Mouse (Mus musculus) kidney, embryonic 16.5 days (tissue): ENCODE measurements at regions not wholly inside any gene's neighbourhood (a gene's known extent, or its start where the extent isn't known, plus 50 kb on each side); places are given as distances from the start of the nearest gene placed in this dataset.
"Not testable (repeated sequence)": the region's sequence is repeated elsewhere in the genome, so short reads cannot be mapped to it uniquely, and the experiment has no call there.

Source experiments
- ATAC-seq: fragments of 200-750 bp; cut with Nextera tagmentation; 2 replicates; pipeline ENCODE4 v1.8.0; 2017; ENCODE audit warnings: moderate TSS enrichment; ENCODE audit not compliant: low FRiP score, low TSS enrichment
- H3K27ac ChIP-seq: fragments of 300-500 bp; sonication (generic); 2 replicates; pipeline ENCODE4 v1.5.1; 2014; ENCODE audit warnings: low read length
- H3K27me3 ChIP-seq: fragments of 300-500 bp; sonication (generic); 2 replicates; pipeline ENCODE4 v1.6.1; 2014; ENCODE audit warnings: low read length, control low read depth, mixed read lengths; ENCODE audit not compliant: insufficient read depth
- H3K36me3 ChIP-seq: fragments of 300-500 bp; sonication (generic); 2 replicates; pipeline ENCODE4 v1.6.1; 2014; ENCODE audit warnings: low read length, control low read depth, mixed read lengths; ENCODE audit not compliant: insufficient read depth
- H3K4me1 ChIP-seq: fragments of 300-500 bp; sonication (generic); 2 replicates; pipeline ENCODE4 v1.6.1; 2014; ENCODE audit warnings: low read length, control low read depth, mixed read lengths; ENCODE audit not compliant: insufficient read depth
- H3K4me2 ChIP-seq: fragments of 300-500 bp; sonication (generic); replicated peaks from 2 replicates; pipeline ENCODE4 v1.6.1; 2014; ENCODE audit warnings: low read depth, low read length
- H3K4me3 ChIP-seq: fragments of 300-500 bp; sonication (generic); 2 replicates; pipeline ENCODE4 v1.5.1; 2014; ENCODE audit warnings: mild to moderate bottlenecking, low read length
- H3K9ac ChIP-seq: fragments of 300-500 bp; sonication (generic); replicated peaks from 2 replicates; pipeline ENCODE4 v1.6.1; 2014; ENCODE audit warnings: low read length
- H3K9me3 ChIP-seq: fragments of 300-500 bp; sonication (generic); 2 replicates; pipeline ENCODE4 v1.6.1; 2016; ENCODE audit warnings: low read length, control low read depth
- WGBS: fragments of 180-500 bp; shearing (Covaris S2); extraction: QIAGEN DNeasy Blood & Tissue Kit; methylation state at CpG from one replicate; pipeline ENCODE4 v1.1.7; 2014; 5-methylcytosine and 5-hydroxymethylcytosine counted together

DNA sequence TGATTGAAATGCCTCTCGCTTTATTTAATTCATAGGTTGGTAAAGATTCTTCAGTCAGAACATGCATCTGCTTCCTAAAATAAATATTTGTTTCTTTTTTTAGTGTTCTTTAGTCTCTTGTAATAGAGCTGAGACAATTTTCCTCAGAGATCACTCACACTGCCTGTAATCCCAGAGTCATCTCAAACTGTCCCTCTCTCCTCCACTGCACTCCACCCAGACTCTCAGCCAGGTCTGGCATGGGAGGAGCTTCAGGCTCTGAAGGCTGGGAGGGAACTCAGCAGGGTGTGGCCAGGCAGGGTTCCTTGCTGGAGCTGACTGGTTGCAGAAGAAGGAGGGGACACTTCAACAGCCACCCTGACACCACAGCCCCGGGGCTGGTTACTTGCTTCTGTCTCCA lies 841.2 kb upstream of the Olfr1507 start:
- H3K4me2 ChIP-seq, ATAC-seq, H3K9ac ChIP-seq, H3K27me3 ChIP-seq, H3K36me3 ChIP-seq, H3K4me3 ChIP-seq, H3K4me1 ChIP-seq, H3K9me3 ChIP-seq, H3K27ac ChIP-seq: not testable (repeated sequence)
- 0% methylated on average over 1 of the region's 2 CpGs for WGBS

DNA sequence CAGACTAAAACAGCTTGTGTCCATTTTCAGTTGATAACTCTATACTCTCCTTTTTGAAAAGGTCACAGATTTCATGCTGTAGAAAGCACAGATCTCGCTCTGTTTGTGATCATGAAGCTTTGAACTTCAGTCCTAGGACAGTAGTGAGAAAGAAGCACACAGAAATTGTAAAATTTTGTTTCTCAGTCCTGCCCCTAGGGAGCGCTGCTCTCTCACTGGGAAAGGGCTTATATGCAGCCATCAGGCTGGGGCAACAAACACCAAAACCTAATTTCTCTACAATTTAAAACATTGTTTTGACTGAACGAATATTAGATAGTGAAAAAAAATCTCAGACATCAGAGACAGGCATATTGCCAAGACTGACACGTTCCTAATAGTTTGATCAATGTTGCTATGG lies 838.9 kb upstream of the Olfr1507 start:
- not testable (repeated sequence) for H3K36me3 ChIP-seq, H3K4me2 ChIP-seq, H3K4me3 ChIP-seq, H3K27me3 ChIP-seq, H3K4me1 ChIP-seq, H3K9ac ChIP-seq, H3K9me3 ChIP-seq, H3K27ac ChIP-seq, ATAC-seq
- no CpG with 5 or more reads among the region's 4 CpGs for WGBS

DNA sequence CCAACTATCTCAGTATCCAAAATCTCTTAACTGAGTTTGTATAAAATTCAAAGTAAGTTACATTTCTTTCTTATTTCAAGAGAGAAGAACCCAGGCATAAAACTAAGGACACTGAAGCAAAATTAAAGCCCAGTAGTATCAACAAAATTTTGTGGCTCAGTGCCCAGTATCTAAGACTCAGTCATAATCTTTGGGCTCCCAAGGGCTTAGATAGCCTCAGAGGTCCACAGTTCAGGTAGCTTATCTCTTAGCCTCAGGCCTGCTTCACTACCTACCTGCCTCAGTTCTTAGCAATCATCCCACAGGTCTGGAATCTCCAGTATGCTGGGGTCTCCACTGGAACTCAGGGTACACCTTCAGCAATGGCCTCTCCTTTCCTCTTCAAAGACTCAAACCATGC lies 835.6 kb upstream of the Olfr1507 start:
- H3K27ac ChIP-seq, H3K36me3 ChIP-seq, H3K4me1 ChIP-seq, H3K27me3 ChIP-seq, ATAC-seq, H3K4me3 ChIP-seq, H3K9ac ChIP-seq, H3K9me3 ChIP-seq, H3K4me2 ChIP-seq: not testable (repeated sequence)

DNA sequence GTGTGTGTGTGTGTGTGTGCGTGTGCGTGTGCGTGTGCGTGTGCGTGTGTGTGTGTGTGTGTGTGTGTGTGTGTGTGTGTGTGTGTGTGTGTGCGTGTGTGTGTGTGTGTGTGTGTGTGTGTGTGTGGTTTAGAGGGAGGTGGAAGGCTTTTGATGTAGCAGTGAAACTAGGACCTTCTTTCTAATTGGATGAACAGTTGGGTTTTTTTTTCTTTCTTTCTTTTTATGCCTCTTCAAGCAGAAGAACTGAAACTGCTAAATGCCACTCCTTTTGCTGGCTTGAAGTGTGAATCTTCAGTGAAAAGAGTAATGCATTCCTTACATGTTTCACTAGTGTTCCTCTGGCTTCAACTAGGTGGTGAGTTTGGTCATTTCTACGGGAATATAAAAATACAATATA lies 828.8 kb upstream of the Olfr1507 start:
- H3K27me3 ChIP-seq, H3K9ac ChIP-seq, H3K4me2 ChIP-seq, H3K4me1 ChIP-seq, ATAC-seq, H3K4me3 ChIP-seq, H3K9me3 ChIP-seq, H3K36me3 ChIP-seq, H3K27ac ChIP-seq: not testable (repeated sequence)
- WGBS = no CpG with 5 or more reads among the region's 7 CpGs

DNA sequence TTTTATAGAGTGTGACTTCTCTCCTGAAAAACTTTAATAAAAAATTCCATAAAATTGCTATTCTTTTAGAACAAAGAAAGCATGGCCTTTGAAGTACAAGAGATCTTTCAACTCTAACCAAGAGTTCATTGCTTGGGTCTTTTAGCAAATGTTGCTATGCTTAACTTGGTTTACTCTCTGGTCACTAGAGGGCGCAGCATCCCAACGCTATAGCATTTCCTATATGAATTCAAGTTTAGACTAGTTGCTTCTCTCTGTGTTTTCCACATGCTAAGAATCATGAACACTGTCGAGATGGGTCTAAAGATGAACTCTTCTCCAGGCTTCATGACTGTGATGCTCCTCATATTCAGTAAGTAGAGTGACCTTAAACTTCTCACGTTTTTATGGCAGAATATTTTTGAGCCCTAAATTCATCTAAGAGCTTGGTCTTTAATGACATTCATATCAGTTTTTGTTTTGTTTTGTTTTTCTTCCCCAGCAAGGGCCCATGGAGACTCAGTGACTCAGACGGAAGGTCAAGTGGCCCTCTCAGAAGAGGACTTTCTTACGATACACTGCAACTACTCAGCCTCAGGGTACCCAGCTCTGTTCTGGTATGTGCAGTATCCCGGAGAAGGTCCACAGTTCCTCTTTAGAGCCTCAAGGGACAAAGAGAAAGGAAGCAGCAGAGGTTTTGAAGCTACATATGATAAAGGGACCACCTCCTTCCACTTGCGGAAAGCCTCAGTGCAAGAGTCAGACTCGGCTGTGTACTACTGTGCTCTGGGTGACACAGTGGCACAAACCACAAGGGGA lies 823.2 kb upstream of the Olfr1507 start:
- H3K4me2 ChIP-seq, ATAC-seq, H3K9ac ChIP-seq, H3K4me1 ChIP-seq, H3K27me3 ChIP-seq, H3K9me3 ChIP-seq, H3K4me3 ChIP-seq, H3K27ac ChIP-seq, H3K36me3 ChIP-seq: not testable (repeated sequence)
- no CpG with 5 or more reads among the region's 9 CpGs for WGBS

DNA sequence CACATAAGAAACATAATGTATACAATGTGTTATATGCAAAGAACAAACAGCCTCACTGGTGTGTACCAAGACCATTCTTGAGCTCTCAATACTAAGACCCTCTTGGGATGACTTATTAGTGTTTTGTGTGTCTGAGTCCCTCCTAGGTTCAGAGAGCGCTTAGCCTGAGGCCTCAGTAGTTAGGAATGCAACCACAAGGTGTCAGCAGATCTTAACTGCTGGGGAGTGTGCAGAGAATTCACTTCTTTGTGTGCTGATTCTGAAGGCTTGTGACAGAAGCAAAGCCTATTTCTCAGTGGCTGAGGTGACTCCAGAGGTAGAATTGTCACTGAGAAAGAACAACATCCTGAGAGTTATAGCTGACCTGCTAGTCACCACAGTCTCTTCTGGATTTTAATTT lies 816.9 kb upstream of the Olfr1507 start:
- H3K4me2 ChIP-seq, H3K9ac ChIP-seq, H3K36me3 ChIP-seq, H3K4me1 ChIP-seq, H3K27ac ChIP-seq, H3K9me3 ChIP-seq, H3K27me3 ChIP-seq, H3K4me3 ChIP-seq, ATAC-seq: not testable (repeated sequence)
- WGBS = 15% methylated on average over 1 of the region's 1 CpGs

DNA sequence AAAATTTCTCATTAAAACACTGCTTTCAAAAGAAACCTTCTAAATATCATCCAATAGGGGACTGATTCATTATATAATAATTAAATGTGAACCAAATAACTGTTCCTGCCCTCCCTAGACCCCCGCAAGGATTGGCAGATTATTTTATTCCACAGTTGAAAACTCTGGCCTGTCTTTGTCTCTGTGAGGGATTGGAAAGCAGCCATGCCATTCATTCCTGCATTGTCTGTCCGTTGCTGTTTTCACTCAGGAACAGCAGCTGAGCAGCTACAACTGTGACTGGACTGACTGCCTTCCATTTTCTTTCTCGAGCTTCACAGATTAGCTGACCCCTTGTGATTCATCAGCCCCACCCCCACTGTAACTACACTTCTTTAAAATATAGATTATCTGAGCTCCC lies 807.6 kb upstream of the Olfr1507 start:
- H3K4me1 ChIP-seq, ATAC-seq, H3K27ac ChIP-seq, H3K9me3 ChIP-seq, H3K36me3 ChIP-seq, H3K4me3 ChIP-seq, H3K27me3 ChIP-seq, H3K9ac ChIP-seq, H3K4me2 ChIP-seq: not testable (repeated sequence)
- WGBS = no CpG with 5 or more reads among the region's 3 CpGs

DNA sequence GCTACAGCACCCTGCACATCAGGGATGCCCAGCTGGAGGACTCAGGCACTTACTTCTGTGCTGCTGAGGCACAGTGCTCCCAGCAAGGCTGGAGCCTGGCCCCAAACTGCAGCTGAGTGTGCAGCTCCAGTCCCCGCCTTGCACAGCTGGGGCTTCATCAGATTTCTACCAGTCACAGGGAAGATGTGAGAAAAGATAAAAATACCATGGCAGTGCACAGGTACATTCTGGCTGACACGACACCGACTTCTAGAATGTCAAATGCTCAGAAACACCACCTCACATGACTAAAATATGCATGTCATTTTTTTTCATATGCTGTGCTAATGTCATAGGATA lies 806.9 kb upstream of the Olfr1507 start:
- no CpG with 5 or more reads among the region's 3 CpGs for WGBS
- H3K9me3 ChIP-seq, H3K9ac ChIP-seq, H3K4me1 ChIP-seq, ATAC-seq, H3K27me3 ChIP-seq, H3K36me3 ChIP-seq, H3K4me3 ChIP-seq, H3K27ac ChIP-seq, H3K4me2 ChIP-seq: not testable (repeated sequence)

DNA sequence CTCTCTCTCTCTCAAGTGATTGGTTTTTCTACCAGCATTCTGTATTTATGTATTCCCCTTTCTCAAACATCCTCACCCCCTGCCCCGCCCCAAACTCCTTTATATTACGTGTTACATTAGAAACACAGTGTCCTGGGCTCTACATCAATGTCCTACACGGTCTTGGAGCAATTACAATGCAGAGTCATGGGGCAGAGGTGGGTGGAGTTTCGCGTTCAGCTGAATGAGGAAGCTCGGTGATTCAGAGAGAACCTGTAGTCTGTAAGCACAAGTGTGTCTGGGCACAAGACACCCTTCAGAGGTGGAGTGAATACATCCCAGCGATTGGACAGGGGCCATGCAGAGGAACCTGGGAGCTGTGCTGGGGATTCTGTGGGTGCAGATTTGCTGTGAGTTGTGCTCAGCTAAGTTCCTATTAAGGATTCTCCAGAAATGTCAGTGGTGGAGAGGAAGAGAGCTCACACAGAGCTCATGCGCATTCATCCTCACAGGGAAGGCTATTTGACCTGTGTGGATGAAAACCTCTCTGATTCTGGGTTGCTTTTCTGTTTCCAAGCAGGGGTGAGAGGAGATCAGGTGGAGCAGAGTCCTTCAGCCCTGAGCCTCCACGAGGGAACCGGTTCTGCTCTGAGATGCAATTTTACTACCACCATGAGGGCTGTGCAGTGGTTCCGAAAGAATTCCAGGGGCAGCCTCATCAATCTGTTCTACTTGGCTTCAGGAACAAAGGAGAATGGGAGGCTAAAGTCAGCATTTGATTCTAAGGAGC lies 806.4 kb upstream of the Olfr1507 start:
- not testable (repeated sequence) for H3K27me3 ChIP-seq, H3K4me2 ChIP-seq, H3K36me3 ChIP-seq, H3K4me3 ChIP-seq, ATAC-seq, H3K9ac ChIP-seq, H3K9me3 ChIP-seq, H3K4me1 ChIP-seq, H3K27ac ChIP-seq
- WGBS = no CpG with 5 or more reads among the region's 11 CpGs

DNA sequence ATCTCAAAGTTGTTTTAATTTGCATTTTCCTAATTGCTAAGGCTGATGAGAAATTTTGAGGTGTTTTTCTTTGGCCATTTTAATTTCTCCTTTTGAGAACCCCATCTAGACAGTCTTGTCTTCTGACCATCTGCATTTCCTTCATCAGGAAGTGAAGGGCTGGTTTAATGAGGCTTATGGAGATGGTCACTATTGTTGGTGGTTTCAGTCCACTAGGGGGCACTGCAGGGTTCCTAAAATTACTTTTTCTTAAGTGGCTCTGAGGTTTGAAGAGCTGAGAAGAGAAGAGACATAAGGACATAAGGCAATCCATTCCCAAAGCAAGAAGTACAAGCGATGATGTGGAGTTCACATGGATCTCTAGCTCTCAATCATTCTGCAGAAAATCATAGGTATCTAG lies 805.6 kb upstream of the Olfr1507 start:
- H3K9ac ChIP-seq, H3K27ac ChIP-seq, H3K4me3 ChIP-seq, H3K27me3 ChIP-seq, H3K4me1 ChIP-seq, H3K4me2 ChIP-seq, H3K36me3 ChIP-seq, H3K9me3 ChIP-seq, ATAC-seq: not testable (repeated sequence)
- WGBS = 77% methylated on average over 1 of the region's 1 CpGs
